Mouse (Mus musculus): ENCODE measurements at regions not wholly inside any gene's neighbourhood (a gene's known extent, or its start where the extent isn't known, plus 50 kb on each side); places are given as distances from the start of the nearest gene placed in this dataset.

DNA sequence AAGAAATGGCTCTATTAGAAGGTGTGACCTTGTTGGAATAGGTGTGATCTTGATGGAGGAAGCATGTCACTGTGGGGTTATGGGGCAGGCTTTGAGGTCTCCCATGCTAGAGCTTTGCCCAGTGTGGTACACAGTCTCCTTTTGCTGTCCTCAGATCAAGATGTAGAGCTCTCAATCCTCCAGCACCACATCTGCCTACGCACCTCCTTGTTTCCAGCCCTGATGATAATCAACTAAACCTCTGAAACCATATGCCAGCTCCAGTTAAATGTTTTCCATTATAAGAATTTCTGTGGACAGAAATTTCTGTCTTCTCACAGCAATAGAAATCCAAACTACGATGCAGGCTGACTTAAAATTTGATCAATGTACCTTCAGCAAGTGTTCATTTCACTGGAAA, 103.8 kb downstream of the Gm10260 start:
- DNase-seq (ENCODE audit: low spot score in 2 of 2), result no peak

DNA sequence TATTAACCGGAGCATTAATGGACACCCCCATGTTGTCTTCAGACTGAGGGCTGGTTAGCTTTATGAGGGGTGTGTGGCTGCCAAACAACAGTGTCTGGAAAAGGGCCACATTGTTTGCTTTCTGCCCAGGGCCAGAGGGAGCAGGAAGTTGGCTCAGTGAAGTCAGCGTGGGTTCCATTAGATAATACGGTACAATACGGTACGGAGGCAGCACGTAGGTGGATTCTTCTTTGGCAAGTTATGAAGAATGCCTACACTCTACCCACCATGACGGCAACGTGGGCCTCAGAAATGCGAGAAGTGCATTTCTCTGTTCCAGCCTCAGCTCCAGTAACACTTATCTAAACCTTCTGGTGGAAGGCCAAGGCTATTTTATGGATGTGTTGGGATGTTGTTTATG, 108.2 kb downstream of the Gm10260 start:
- no peak for DNase-seq (ENCODE audit: low spot score in 2 of 2)

DNA sequence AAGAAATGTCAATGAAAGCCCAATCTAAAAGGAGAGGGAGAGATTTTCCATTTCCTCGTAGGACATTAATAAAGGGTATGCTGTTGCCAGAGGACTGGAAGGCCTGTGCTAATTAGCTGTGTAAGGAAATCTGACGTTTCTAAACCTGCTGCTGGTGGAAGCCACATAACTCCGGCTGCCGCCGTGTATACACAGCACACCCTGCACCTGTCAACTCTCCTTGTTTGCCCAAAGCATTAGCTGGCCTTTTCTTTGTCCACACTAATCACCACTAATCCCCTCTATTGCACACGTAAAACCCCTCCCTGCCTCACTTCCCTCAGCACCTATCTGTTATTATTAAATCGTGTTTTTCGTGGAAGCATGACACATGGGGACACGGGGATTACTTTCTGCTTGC, 108.7 kb downstream of the Gm10260 start:
- no peak for DNase-seq (ENCODE audit: low spot score in 2 of 2)

DNA sequence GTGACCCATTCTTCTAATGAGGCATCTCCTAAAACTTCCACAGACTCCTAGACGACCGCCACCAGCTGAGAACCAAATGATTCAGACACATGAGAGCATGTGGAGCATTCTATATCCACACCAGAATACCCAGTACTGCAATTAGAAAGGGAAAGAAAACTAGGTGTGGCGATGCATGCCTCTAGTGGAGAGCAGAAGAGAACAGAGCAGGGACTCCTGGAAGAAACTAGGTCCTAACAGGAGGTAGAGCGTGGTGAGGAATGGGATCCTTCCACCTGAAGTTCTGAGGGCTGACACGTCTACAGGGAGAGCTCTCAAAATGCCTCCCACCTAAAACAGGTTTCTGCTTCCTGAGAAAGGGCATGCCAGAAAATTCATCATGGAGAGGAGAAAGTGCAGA, 109.3 kb downstream of the Gm10260 start:
- no peak for DNase-seq (ENCODE audit: low spot score in 2 of 2)

DNA sequence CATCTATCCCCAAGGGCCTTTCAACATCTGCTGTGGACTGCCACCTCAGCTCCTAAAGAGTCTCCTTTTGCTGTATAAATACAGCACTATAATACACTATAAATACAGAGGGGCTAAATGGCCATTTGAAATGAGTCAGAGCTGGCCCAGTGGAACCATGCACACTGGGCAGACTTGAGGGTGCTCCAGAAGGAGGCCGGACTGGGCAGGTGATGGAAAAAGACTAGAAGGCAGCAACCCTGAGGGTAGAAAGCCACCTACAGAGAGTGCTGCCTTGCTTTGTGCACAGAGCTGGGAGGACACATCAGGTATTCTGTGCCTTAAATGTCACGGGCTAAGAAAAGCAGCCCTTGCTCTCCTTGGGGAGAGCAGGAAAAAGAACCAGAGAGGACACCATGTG, 110.2 kb downstream of the Gm10260 start:
- no peak for DNase-seq (ENCODE audit: low spot score in 2 of 2)

DNA sequence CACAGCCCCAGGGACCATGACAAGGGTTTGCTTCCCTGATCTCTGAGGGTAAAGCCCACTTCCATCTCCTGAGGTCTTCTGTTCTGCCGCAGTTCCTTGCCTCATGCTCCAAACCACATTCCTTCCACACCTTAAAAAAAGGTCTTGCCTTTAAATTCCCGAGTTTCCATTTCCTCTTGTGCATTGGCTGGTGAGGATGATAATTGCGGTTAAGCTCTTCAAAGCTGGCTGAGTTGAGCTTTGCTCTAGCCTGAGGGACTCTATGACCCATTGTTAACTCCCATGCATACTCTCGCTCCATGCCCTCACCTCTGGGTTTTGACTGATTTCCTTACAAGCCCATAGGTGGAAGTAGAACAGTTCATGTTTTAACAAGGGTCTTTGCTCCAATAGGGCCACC, 112.9 kb downstream of the Gm10260 start:
- no peak for DNase-seq (ENCODE audit: low spot score in 2 of 2)

DNA sequence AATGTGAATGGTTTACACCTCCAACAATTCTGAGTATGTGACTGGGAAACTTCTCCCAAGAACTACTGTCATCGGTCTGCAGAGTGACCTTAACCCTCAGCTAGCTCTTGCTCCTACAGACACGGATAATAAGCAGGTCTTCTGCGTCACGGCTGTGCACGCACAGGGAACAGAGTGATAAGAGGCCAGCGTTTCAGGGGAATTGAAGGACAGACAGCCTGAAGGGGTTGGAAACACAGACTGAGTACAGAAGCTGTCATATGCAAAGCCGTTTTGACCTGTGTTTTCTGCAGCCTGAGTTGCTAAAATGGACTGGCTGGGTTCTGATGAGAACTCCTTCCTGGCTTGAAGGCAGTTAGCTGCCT, 114.4 kb downstream of the Gm10260 start:
- DNase-seq (ENCODE audit: low spot score in 2 of 2), result no peak

DNA sequence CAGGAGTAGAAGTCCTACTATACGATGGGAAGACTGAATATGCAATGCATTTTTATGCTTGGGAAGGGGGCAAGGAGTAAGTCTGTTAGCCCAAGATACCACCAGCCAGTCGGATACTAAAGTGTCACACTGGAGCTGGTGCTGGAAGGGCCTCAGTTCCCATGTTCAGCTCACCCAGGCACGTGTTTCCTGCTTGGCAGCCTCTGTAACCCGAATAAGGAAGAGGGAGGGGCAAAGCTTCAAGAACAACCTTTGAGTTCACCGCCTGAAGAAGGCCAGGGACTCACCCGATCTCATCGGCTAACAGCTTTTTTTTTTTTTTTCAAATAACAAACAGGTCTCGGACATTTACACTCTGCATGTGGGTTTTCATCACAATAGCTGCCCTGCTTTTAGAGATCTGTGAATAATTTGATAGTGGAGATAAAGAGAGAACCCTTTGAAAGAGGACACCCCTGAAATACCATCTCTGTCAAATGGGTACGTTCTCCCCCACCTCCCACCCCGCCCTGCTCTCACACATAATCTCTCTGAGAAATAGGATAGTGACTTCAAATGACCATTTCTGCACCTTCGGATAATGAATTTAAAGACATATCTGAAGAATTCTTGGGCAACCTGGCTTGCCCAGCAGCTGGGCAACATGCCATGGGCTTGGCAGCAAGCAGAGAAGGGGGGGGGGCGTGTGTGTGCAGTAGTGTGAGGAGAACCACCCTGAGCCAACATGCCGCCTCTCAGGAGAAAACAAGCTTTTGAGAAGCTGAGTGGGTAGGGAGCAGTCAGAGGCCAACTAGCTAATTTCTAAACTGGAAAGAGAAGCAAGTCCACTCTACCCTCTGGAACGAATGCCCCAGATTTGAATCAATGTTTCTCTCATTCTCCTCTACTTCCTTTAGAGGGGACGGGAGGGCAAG, 115.1 kb downstream of the Gm10260 start:
- DNase-seq (ENCODE audit: low spot score in 2 of 2), result no peak

DNA sequence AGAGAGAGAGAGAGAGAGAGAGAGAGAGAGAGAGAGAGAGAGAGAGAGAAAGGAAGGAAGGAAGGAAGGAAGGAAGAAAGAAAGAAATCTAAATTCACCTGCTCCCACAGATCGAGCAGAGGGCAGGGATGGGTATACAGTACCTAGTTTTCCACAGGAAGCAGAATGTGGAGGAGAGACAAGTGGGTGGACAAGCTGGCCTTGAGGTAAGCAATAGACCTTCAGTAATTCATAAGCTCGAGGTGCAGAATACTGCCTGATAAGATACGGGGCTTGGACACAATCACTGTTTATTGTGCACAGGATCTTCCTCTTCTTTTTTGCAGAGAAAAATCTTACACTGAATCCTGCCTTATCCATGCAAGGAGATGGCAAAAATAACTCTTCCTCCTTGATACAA, 120.2 kb downstream of the Gm10260 start:
- DNase-seq (ENCODE audit: low spot score in 2 of 2), result no peak

DNA sequence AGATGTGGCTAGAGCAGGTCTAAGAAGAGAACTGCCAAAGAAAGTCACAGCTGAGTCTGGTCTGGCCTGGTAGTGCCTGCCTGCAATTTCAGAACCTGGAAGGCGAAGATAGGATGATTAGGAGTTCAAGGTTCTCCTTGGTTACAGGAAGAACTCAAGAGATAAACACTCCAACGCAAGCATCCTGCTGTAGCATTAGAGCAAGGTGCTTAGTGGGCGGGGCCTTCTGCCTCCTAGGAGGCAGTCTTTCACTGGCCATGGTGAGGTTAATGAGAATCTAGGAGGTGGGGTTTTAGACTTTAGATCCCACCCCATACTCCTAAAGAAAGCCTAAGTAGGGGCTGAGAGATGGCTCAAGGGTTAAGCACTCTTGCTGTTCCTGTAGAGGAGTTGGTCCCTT, 120.8 kb downstream of the Gm10260 start:
- no peak for DNase-seq (ENCODE audit: low spot score in 2 of 2)

DNA sequence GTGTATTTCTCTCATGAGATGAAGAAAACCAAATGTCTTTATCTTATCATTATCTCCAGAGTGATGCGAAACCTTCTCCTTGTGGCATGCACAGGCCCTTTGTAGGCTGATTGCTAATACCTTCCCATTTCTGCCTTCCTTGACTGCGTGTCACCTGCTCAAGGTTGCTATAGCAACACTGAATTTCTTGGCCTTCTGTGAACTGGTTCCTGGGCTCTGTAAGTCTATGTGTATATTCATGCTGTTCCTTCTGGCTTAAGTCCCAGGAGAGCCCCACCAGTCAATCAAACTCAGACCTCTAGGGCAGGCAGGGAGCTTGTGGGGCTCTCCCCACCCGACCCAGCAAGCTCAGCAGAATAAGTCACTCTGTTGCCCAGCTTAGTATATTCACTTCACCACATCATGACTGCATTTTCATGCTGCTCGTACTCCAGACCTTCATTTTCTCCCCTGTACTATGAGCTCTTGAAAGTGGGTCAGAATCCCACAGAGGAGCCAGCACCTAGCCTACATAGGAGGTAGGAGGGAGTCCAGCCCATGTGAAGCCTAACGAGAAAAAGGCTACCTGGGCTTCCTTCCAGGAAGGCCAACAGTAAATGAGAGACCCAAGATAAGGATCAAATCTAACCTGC, 121.9 kb downstream of the Gm10260 start:
- DNase-seq (ENCODE audit: low spot score in 2 of 2), result no peak

DNA sequence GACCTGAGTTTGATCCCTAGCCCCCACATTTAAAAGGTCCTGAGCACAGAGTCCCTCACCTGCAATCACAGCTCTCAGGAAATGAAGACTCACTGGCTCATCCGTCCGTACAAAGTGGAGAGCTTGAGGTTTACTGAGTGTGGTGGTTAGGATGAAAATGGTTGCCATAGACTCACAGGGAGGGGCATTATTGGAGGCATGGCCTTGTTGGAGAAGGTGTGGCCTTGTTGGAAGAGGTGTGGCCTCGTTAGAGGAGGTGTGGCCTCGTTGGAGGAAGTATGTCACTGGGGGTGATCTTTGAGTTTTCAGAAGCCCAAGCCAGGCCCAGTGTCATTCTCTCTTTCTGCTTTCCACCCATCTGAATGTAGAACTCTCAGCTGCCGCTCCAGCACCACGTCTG, 122.9 kb downstream of the Gm10260 start:
- no peak for DNase-seq (ENCODE audit: low spot score in 2 of 2)

DNA sequence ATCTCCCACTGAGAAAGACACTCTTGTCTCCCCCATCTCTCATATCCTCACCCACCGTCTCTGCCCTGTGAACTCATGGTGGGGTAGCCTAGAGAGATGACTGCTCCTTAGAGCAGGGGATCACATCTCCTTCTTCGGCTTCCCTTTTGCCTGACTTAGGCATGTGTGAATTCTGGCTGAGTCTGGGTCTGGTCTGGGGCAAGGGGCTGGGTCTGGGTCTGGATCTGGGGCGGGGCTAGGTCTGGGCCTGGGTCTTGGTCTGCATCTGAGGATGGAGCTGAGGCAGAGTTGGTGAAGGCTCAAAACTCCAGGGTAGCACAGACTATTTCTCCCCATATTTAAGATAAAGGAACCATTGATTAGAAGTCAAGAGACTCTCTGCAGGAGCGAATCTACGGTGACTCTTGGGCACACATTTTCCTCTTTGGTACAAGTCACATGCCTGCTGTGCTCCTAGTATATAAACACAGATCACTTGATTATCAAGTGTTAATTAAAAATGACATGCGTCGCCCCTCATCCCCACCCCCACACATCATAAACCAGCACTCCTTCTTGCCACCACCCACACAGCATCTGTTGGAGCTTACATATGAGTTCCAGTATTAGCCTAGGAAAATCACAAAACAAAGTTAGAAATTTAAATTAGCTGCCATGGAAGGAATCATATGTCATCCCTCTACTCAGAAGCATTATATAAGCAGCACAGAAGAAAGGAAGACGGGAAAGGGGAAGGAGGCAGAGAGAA, 126.2 kb downstream of the Gm10260 start:
- peak in 1 of 2 experiments; percentile 43 for DNase-seq (ENCODE audit: low spot score in 2 of 2)

DNA sequence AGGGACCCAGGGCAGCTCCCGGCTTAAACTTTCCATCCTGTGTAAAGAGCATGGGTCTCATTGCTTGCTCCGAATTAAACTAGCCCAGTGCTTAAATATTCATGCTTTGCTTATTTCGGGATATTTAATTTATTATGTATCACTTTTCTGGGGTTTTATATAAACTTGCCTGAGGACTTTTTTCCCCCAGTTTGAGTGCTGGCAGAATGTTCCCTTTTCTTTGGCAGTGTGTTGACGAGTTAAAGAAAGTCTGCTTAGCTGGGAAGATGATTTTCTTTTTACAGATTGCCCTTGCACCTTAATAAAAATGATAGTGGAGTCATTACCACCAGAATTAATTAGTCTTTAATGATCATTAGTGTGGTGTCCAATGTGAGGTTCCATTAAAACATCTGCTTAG, 126.9 kb downstream of the Gm10260 start:
- no peak for DNase-seq (ENCODE audit: low spot score in 2 of 2)

DNA sequence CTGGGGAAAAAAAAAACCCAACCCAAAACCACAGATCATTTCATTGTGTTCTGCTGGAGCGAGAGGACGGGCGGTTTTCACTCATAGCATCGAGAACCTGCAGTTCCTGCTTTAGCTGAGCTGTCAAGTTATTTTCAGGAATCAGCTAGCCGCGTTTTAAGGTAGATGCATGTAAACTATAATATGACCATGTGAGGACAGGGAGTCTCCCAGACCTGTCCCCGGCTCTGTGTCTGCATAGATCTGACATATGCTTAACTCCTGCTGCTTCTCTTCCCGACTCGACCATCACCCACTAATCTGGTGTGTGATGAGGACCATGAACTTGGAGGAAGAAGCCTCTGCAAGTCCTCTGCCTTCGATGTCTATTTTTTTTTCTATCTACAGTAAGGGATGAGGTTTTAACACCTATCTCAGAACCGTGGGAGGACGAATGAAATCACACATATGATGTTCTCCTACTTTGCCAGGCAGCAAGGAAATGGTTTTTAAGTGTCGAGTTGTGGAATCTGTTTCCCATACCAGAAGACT, 128.5 kb downstream of the Gm10260 start:
- no peak for DNase-seq (ENCODE audit: low spot score in 2 of 2)

DNA sequence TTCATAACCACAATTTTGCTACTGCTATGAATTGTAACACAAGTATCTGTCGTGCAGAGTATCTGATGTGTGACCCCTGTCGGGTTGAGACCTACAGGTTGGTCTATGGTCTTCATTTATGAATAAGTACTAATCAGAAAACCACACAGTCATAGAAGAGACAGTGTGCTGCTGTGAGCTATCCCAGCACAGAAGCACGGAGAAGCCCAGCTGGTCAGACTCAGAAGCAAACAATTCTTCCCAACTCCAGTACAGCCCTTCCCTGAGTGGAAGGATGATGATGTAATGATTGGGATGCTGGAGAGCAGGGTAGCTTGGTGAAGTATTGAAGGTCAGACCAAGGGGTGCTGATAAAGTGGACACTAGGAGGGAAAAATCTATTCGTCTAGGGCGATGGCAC, 129.5 kb downstream of the Gm10260 start:
- no peak for DNase-seq (ENCODE audit: low spot score in 2 of 2)

DNA sequence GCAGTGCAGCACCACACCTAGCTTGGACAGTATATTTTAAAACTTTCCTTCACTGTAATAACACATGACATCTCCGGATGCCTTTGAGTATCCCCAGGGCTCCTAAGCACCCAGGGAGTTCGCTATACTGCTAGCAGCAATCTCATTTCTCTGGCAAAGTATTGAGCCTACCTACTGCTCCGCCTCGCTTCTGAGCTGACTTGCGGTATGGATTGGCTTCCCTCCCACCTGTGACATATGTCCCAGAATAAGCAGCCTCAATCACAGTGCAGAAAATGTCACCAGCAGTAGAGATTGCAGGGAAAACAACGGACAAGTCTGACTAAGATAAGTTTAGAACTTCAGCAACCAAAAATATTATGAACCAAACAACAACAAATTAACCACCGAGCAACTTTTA, 131.8 kb downstream of the Gm10260 start:
- DNase-seq (ENCODE audit: low spot score in 2 of 2), result no peak

DNA sequence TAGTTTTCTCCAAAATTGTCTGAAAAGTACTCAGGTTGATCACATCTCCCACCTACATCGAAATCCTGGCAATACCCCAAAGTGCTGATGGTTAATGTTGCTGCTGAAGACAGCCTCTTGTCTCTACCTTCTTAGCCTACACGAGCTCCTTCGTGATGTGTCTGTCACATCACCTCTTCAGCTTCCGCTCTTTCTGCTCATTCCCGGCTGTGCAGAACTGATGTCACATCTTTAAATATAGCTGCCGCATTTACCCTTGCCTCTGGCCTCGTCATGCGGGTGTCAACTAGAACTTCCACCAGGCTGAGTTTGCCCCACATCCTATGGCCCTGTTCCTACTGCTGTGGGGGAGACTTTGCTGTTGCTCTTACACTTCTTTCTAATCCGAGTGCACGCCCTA, 133.2 kb downstream of the Gm10260 start:
- no peak for DNase-seq (ENCODE audit: low spot score in 2 of 2)

DNA sequence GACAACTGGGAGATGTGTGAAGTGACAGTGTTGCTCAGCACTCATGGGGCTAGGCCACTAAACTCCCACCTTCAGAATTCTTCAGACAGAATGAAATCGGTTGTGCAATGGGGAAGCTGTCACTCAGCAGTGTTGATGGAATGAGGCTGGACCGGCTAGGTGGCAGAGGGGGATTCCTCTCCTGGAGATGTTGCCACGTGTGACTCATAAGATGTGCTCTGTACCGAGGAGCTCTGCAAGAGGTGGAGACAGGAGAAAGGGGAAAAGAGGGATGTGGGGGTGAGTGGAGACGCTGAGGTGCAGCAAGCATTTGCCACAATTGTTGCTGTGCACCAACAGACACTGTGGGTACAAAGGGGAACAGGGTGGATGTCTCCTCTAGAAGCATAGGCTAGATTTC, 133.6 kb downstream of the Gm10260 start:
- DNase-seq (ENCODE audit: low spot score in 2 of 2), result no peak

DNA sequence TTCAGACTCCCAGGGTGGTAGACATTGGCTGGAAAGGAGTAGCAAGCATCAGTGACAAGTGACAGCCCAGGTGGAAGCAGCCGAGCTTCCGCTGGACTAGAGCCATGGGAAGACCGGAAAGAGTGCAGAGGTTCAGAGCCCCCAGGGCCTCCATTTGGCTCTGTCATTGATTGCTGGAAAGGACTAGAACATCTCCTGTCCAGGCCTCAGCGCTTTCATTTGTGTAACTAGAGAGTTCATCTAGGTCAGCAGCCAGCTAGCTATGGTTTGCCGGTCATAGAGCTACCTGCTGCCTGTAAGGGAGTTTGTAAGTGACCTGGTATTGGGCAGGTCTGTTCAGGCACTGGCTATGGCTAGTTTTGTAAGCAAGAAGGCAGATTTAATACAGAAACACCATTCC, 134.3 kb downstream of the Gm10260 start:
- DNase-seq (ENCODE audit: low spot score in 2 of 2), result no peak

DNA sequence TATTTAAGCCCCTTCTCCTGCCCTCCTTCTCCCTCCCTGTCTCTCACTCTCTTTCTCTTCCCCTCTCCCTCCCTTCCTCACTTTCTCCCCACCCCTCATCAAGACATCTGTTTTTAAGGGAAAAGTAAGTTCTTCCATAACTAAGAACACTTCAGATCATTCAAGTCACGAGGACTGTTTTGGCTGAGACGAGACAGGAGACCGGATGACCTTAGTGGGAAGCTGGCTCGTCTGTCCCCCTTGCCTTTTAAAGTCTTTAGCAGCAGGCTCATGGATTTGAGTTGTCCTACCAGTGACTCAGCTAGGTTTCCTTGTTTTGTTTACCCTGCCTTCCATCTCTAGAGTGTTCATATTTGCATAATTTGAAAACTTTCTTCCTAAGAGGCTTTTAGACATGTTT, 135.0 kb downstream of the Gm10260 start:
- no peak for DNase-seq (ENCODE audit: low spot score in 2 of 2)

DNA sequence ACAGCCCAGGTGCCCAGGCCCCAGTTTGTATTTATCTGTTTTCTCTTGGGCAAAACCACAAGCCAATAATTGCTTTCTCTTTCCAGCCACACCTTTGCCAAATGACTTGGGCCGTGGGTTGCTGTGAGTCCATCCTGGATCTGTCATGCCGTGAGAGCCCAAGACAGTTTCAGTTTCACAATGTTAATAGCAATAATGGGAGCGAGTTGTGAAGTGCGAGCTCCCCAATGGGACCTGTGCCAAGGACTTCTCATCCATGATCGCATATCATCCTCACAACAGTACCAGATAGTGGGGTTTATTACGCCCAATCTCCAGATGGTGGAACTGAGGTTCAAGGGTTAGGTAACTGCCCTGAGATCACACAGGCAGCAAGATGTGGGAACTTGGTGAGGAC, 142.2 kb downstream of the Gm10260 start:
- DNase-seq (ENCODE audit: low spot score in 2 of 2), result no peak
